Mouse (Mus musculus): ENCODE measurements around the gene Tppp2. TPM values are rescaled to one million over a fixed set of nuclear protein-coding genes. Genes with fewer than 3 reads are reported as not detected.

Tppp2 gene
- not detected in 2 replicates for polyA plus RNA-seq (2012; rRNA removed)

DNA sequence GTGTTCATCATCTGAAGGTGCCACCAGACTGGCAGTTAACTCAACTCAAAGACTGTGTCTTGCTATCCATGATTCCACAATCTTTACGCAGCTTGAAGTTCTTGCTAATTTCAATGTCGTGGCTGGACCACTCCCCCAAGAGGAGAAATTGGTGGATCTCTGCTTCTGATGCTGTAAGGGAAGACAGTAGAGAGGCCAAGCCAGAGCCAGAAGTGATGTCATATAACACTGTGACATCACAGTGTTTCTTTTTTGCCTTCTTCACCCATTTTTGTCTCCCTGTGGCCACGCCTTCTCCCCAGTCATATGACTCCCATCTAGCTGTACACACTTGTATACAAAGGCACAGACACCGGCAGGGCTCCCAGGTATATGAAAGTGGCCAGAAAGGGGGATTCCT, at the start of gene Tppp2:
TSS of gene Tppp2 (plus strand) at position 301 of the 400 bp plus-strand sequence.

DNA sequence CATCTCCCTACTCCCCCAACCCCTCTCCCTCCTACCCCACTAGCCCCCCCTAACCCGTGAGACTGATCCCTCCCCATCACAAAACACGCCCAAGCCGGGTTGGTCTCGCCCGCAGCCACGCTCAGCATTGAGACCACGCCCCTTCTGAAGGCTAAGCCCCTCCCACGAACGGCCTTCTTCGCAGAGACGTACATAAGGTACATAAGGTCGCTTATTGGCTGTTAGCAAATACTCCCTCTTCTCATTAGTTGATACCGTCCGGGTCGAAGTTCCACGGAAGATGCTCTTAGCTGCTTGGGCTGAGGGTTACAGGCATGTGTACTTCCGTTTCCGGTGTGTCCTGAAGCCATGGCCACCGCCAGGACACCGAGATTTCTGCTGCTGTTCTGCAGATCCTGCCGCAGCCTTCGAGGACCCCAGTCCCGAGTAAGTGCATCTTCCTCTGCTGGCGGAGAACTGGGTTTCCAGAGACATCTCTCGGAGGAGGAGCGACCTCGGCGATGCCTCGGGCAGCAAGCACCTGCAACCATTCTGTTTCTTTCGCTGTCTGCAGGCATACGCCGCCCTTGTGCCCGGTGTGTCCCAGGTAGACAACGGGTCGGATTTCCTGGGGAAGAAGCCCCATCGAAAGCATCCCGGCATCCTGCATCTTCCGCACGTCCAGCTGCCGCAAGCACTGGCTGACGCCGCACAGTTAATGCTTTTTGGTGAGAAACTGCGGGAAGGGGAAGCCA, 33.5 kb upstream of the Tppp2 start, which contains the start of gene Mettl17:
TSS of gene Mettl17 (plus strand) at position 245 of the 734 bp plus-strand sequence.

DNA sequence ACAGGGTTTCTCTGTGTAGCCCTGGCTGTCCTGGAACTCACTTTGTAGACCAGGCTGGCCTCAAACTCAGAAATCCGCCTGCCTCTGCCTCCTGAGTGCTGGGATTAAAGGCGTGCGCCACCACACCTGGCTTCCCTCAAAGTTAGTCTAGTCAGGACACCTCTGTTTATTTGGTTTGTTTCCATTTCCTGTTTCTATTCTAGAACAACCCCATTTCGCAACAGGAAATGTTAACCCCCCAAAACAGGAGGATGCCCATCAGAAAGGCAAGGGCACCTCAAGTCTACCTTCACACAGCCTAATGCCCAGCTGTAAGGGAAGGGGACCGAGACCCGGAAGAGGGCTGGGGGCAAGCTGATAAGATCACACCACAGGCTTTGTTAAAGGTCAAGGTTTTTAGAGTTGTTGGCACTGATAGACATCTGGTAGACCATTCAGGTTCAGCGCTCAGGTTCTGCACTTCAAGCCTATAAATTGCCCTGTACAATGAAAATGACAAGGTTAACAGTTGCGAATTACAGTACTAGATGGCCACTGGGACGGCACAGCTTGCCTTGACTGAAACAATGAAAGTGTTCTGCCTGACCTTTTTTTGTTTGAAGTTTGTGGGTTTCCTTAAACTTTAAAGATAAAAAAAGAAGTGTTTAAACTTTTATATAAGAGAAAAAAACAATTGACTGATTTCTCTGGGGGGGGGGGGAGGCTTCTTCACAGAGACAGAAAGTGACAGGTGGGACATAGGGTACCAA, 25.9 kb upstream of the Tppp2 start, which contains the start of gene Slc39a2:
TSS of gene Slc39a2 (plus strand) at position 699 of the 749 bp plus-strand sequence.

DNA sequence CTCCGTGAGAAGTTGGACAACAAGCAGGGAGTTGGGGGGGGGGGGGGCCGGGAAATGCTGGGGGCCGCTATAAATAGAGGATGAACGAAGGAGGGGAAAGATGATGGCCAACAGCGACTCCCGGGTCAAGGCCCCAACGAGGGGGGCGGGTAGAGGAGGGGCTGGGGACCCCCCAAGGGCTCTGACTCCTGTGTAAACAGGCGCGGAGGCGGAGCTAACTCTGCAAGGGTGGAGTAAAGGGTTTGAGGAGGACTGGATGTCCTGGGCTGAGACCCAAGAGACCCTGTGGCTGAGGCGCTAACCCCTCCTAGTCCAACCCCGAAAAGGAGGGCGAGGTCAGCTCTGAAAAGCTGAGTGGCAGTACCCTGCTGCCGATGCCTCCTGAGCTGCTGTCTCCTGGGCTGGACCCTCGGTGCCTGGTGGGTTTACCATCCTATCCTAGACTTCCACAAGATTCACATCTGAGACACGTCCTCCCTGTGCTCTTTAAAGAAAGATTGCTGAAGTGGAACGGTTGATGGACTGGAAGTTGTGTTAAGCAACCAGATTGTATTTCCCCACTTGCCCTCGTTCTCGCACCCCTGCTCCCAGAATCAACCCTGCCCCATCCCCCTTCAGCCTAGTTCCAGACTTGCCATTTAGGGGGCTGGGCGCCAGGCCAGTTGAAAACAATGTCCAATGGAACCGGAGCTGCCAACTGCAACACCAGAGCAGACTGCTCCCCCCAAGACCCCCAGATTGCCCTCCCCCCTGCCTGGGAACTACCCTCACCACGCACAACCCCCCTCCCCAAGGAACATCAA, 4.1 kb upstream of the Tppp2 start, which contains the start of gene Ndrg2:
TSS of gene Ndrg2 (minus strand) at position 199 of the 803 bp plus-strand sequence.

DNA sequence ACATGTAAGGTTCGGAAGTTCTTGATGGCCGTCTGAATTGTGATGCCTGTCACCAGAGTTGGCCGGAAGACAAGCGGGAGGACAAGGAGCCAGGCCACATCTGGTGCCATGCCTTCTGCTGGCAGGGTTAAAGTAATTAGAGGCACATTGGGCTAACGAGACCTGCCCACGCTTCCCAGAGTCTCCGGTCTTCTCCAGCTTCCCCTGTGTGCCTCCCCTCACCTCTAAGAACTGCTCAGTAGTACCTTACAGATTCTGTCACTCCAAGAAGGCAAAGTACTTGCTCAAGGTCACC, 4.3 kb downstream of the Tppp2 start, which contains the start of gene Rnase13:
TSS of gene Rnase13 (minus strand) at position 203 of the 295 bp plus-strand sequence.

Other genes with a start within 250 kb of the Tppp2 start
- gene Gm17079, start 223.0 kb upstream of the Tppp2 start, polyA plus RNA-seq (2012; rRNA removed), result not detected in 2 replicates
- gene Gm5800, start 201.2 kb upstream of the Tppp2 start, polyA plus RNA-seq (2012; rRNA removed), result not detected in 2 replicates
- not detected in 2 replicates for gene Ang4, start 144.8 kb upstream of the Tppp2 start, polyA plus RNA-seq (2012; rRNA removed)
- gene AY358078, start 118.4 kb upstream of the Tppp2 start, polyA plus RNA-seq (2012; rRNA removed), result not detected in 2 replicates
- not detected in 2 replicates for gene Ear6, start 64.7 kb upstream of the Tppp2 start, polyA plus RNA-seq (2012; rRNA removed)
- 65.0 and 71.3 TPM in 2 replicates for gene Mettl17, start 33.6 kb upstream of the Tppp2 start, polyA plus RNA-seq (2012; rRNA removed)
- gene Slc39a2, start 25.5 kb upstream of the Tppp2 start, polyA plus RNA-seq (2012; rRNA removed), result 16.6 and 16.8 TPM in 2 replicates
- 153 and 175 TPM in 2 replicates for gene Ndrg2, start 4.3 kb upstream of the Tppp2 start, polyA plus RNA-seq (2012; rRNA removed)
- gene Rnase13, start 4.3 kb downstream of the Tppp2 start, polyA plus RNA-seq (2012; rRNA removed), result not detected in 2 replicates
- 68.2 and 77.7 TPM in 2 replicates for gene Arhgef40, start 66.3 kb downstream of the Tppp2 start, polyA plus RNA-seq (2012; rRNA removed)
- gene Tmem253, start 97.2 kb downstream of the Tppp2 start, polyA plus RNA-seq (2012; rRNA removed), result 0.76 and 0.80 TPM in 2 replicates
- gene Zfp219, start 102.3 kb downstream of the Tppp2 start, polyA plus RNA-seq (2012; rRNA removed), result 91.4 and 96.6 TPM in 2 replicates
- 0.05 TPM in 1 of 2 replicates, not detected in the other for gene Olfr221, start 124.0 kb downstream of the Tppp2 start, polyA plus RNA-seq (2012; rRNA removed)
- gene Hnrnpc, start 185.6 kb downstream of the Tppp2 start, polyA plus RNA-seq (2012; rRNA removed), result 382 and 402 TPM in 2 replicates
- gene Rpgrip1, start 192.3 kb downstream of the Tppp2 start, polyA plus RNA-seq (2012; rRNA removed), result 3.9 and 4.0 TPM in 2 replicates

All from central nervous system, embryonic 18 days (tissue).